ENCODE assay signal across 19 mouse cellular contexts in the genomic region with DNA sequence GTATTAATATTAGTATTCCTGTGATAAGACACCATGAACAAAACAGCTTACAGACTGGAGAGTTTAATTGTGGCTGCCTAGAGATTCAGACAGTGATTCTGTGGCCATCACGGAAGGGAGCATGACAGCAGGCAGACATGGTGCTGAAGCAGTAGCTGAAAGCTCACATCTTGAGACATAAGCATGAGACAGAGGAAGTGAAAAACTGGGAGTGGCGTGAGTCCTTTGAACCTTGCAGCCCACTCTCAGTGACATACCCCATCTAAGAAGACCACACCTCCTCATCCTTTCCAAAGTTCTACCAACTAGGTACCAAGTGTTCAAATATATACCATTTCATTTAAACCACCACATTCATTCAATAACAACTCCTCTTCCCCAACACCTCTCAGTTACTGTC.
DNase-seq lines count a peak whose midpoint lies in the region; ATAC-seq and TF ChIP-seq lines count a peak whose summit lies in the region.
"Had no signal": no experiment of that assay in that cellular context is flagged by ENCODE, and none has a peak within 500 bp of the region (broad histone marks: within the 10 kb centered on the region; RNA-seq: fewer than 3 reads in every experiment).

No protein-coding gene starts in this region.

- DNase-seq in midbrain, embryonic 11.5 days (ENCODE audit: low spot score, missing footprints): peak; percentile 62
- peak; percentile 43 for DNase-seq in CH12.LX (ENCODE audit: extremely low read depth)
- DNase-seq in cerebellum, adult 2 months: no peak
- DNase-seq: adrenal gland, adult 2 months; adrenal gland, adult 8-10 months; adrenal gland, postnatal 10 days; adrenal gland, postnatal 14 days; adrenal gland, postnatal 25 days; adrenal gland, postnatal 36 days; B cell, adult 2 months; cerebellum, adult 11 months; cerebellum, adult 11-12 months; cerebellum, adult 18-20 months; cerebellum, adult 8-10 months had no signal

- TF ChIP-seq EP300 in CH12.LX (IDR thresholded peaks at IDR 0.05; ENCODE audit: low read length): peak; percentile 73

- H3K9ac ChIP-seq in midbrain, embryonic 11.5 days (ENCODE audit: low read length): no peak overlapping the region
- no peak overlapping the region for H3K9ac ChIP-seq in midbrain, embryonic 16.5 days (ENCODE audit: low read depth, low read length)
- no peak overlapping the region for H3K9ac ChIP-seq in CH12.LX (ENCODE audit: insufficient read depth, low read depth)

- WGBS in midbrain, embryonic 11.5 days: 82% methylated on average over 2 of the region's 2 CpGs
- WGBS in midbrain, embryonic 16.5 days: 95% methylated on average over 2 of the region's 2 CpGs
- 91% methylated on average over 2 of the region's 2 CpGs for WGBS in cerebellum, adult 2 months

- in situ Hi-C loops in CH12.LX (cut with MboI; ENCODE audit: low pct_ligation_motif_present, low pct_unique_long_range_greater_than_20kb, low sequenced_read_pairs): no loop called here

- no peak for ATAC-seq in midbrain, embryonic 11.5 days (ENCODE audit: low FRiP score)
- no peak for ATAC-seq in midbrain, embryonic 16.5 days
- ATAC-seq: activated CD4-positive, CD25-positive, alpha-beta regulatory T cell, adult 4 months; CD4-positive, CD25-positive, alpha-beta regulatory T cell, adult 4 months; Patski had no signal

- H3K4me2 ChIP-seq in midbrain, embryonic 11.5 days: no peak overlapping the region
- no peak overlapping the region for H3K4me2 ChIP-seq in midbrain, embryonic 16.5 days (ENCODE audit: low read length)
- no peak overlapping the region for H3K4me2 ChIP-seq in CH12.LX (ENCODE audit: insufficient read depth, low read depth, poor library complexity, severe bottlenecking)

- no peak for TF ChIP-seq POLR2A in CH12.LX (IDR thresholded peaks at IDR 0.05; ENCODE audit: low read depth, low read length)
- no peak for TF ChIP-seq POLR2A in cerebellum, adult 2 months (IDR thresholded peaks at IDR 0.05; ENCODE audit: borderline replicate concordance, insufficient read depth, low read length)

- dilution Hi-C loops in CH12.LX (cut with MboI; ENCODE audit: extremely low pct_ligation_motif_present, extremely low pct_unique_long_range_greater_than_20kb, low sequenced_read_pairs): no loop called here

- no peak overlapping the region for H3K27ac ChIP-seq in midbrain, embryonic 11.5 days (ENCODE audit: low read depth, low read length)
- H3K27ac ChIP-seq in midbrain, embryonic 16.5 days (ENCODE audit: low read length): no peak overlapping the region
- H3K27ac ChIP-seq in CH12.LX (ENCODE audit: insufficient read depth, low read depth): no peak overlapping the region
- no peak overlapping the region for H3K27ac ChIP-seq in cerebellum, adult 2 months (ENCODE audit: insufficient read depth, low read length)

- no peaks in the 10 kb centered on the region for H3K4me1 ChIP-seq in midbrain, embryonic 11.5 days (ENCODE audit: control insufficient read depth, insufficient read depth, low read length)
- H3K4me1 ChIP-seq in midbrain, embryonic 16.5 days (ENCODE audit: control insufficient read depth, insufficient read depth, low read length): no peaks in the 10 kb centered on the region
- peaks cover 11 to 49% of the 10 kb centered on the region in 2 experiments for H3K4me1 ChIP-seq in CH12.LX (ENCODE audit: control insufficient read depth in 1 of 2, insufficient read depth in 2 of 2)
- H3K4me1 ChIP-seq in cerebellum, adult 2 months (ENCODE audit: control insufficient read depth, insufficient read depth, low read length): no peaks in the 10 kb centered on the region

- no peaks in the 10 kb centered on the region for H3K9me3 ChIP-seq in midbrain, embryonic 11.5 days (ENCODE audit: control insufficient read depth, low read length)
- H3K9me3 ChIP-seq in midbrain, embryonic 16.5 days (replicated peaks; ENCODE audit: control insufficient read depth, low read length, poor library complexity, severe bottlenecking): no peaks in the 10 kb centered on the region
- peaks cover 1% of the 10 kb centered on the region for H3K9me3 ChIP-seq in CH12.LX (replicated peaks; ENCODE audit: low read length)
- H3K9me3 ChIP-seq: G1E had no signal

- TF ChIP-seq CTCF in CH12.LX (conservative IDR thresholded peaks at IDR 0.05 in 1 of 2, IDR thresholded peaks at IDR 0.05 in 1 of 2; ENCODE audit: low read depth in 2 of 2, low read length in 2 of 2): no peak
- no peak for TF ChIP-seq CTCF in cerebellum, adult 2 months (IDR thresholded peaks at IDR 0.05; ENCODE audit: borderline replicate concordance, insufficient read depth, low read depth, low read length)

- TF ChIP-seq RAD21 in CH12.LX (IDR thresholded peaks at IDR 0.05; ENCODE audit: low read depth, low read length): no peak; the same call in 1 of the 2 replicates

- no peaks in the 10 kb centered on the region for H3K36me3 ChIP-seq in midbrain, embryonic 11.5 days (ENCODE audit: control insufficient read depth, insufficient read depth, low read length)
- H3K36me3 ChIP-seq in midbrain, embryonic 16.5 days (ENCODE audit: control insufficient read depth, insufficient read depth, low read length): no peaks in the 10 kb centered on the region
- H3K36me3 ChIP-seq in CH12.LX (replicated peaks in 1 of 2; ENCODE audit: control insufficient read depth in 1 of 2, insufficient read depth in 1 of 2, low read length in 1 of 2): no peaks in the 10 kb centered on the region
- H3K36me3 ChIP-seq: G1E had no signal

- no peaks in the 10 kb centered on the region for H3K79me2 ChIP-seq in CH12.LX (replicated peaks; ENCODE audit: control insufficient read depth, extremely low read depth, insufficient read depth, poor library complexity, severe bottlenecking)

- H3K27me3 ChIP-seq in midbrain, embryonic 11.5 days (ENCODE audit: control insufficient read depth, insufficient read depth, low read length): no peaks in the 10 kb centered on the region
- H3K27me3 ChIP-seq in midbrain, embryonic 16.5 days (ENCODE audit: control insufficient read depth, insufficient read depth, low read depth, low read length): no peaks in the 10 kb centered on the region
- H3K27me3 ChIP-seq in CH12.LX (replicated peaks): no peaks in the 10 kb centered on the region
- H3K27me3 ChIP-seq in cerebellum, adult 2 months (ENCODE audit: control insufficient read depth, insufficient read depth, low read length): no peaks in the 10 kb centered on the region

- no peak overlapping the region for H3K4me3 ChIP-seq in midbrain, embryonic 11.5 days (ENCODE audit: low read depth, low read length)
- H3K4me3 ChIP-seq in midbrain, embryonic 16.5 days (ENCODE audit: low read depth, low read length): no peak overlapping the region
- H3K4me3 ChIP-seq in CH12.LX (replicated peaks in 1 of 3; ENCODE audit: low read depth in 2 of 3, low read length in 2 of 3, poor library complexity in 1 of 3): no peak overlapping the region
- no peak overlapping the region for H3K4me3 ChIP-seq in cerebellum, adult 2 months (replicated peaks; ENCODE audit: insufficient read depth, low read depth, low read length)

TF ChIP-seq in CH12.LX, 34 proteins besides CTCF, POLR2A, EP300 and RAD21:
- TF ChIP-seq MAFK (IDR thresholded peaks at IDR 0.05; ENCODE audit: insufficient replicate concordance, low read length): no peak
- TF ChIP-seq IRF4 (IDR thresholded peaks at IDR 0.05; ENCODE audit: low read depth, low read length): peak; percentile 81
- no peak for TF ChIP-seq ELF1 (IDR thresholded peaks at IDR 0.05; ENCODE audit: low read depth, low read length)
- 0 out of 2 replicates have a peak, but pooled peaks have one; percentile 28 for TF ChIP-seq HCFC1 (IDR thresholded peaks at IDR 0.05; ENCODE audit: low read depth, low read length)
- TF ChIP-seq MYC (IDR thresholded peaks at IDR 0.05; ENCODE audit: low read depth, low read length): peak; percentile 72; the same call in 1 of the 2 replicates
- peak; percentile 53 for TF ChIP-seq BHLHE40 (IDR thresholded peaks at IDR 0.05; ENCODE audit: low read depth, low read length)
- 0 out of 2 replicates have a peak, but pooled peaks have one; percentile 26 for TF ChIP-seq MAX (IDR thresholded peaks at IDR 0.05; ENCODE audit: low read length)

Comparison
In these comparisons a context has a peak if more than half of its experiments do, and no peak if none do; other contexts are left out.
1. DNase-seq: peak in midbrain, embryonic 11.5 days (single experiment) and CH12.LX (single experiment); none in cerebellum, adult 2 months (0 of 2).